Mouse (Mus musculus) CD4-positive, CD25-positive, alpha-beta regulatory T cell, adult 4 months (primary cell): ENCODE results near the gene Pcbp1. TPM values are rescaled to one million over a fixed set of nuclear protein-coding genes. Genes with fewer than 3 reads are reported as not detected.
A peak's percentile ranks its signal among the peaks of the same experiment; 100 is the strongest.
"Not testable (repeated sequence)": the region's sequence is repeated elsewhere in the genome, so short reads cannot be mapped to it uniquely, and the experiment has no call there.

Source experiments
- ATAC-seq: one replicate; pipeline ENCODE4 v1.8.0; 2017
- polyA plus RNA-seq, 2 experiments: library from polyadenylated mRNA; unstranded; fragments of 100-300 nt; shearing (Covaris generic); gene quantifications; one replicate each; pipeline ENCODE4 v1.2.1; 2017

Gene Pcbp1
- polyA plus RNA-seq, 2 experiments from 2014 or later = 18.5 to 35.3 TPM

DNA sequence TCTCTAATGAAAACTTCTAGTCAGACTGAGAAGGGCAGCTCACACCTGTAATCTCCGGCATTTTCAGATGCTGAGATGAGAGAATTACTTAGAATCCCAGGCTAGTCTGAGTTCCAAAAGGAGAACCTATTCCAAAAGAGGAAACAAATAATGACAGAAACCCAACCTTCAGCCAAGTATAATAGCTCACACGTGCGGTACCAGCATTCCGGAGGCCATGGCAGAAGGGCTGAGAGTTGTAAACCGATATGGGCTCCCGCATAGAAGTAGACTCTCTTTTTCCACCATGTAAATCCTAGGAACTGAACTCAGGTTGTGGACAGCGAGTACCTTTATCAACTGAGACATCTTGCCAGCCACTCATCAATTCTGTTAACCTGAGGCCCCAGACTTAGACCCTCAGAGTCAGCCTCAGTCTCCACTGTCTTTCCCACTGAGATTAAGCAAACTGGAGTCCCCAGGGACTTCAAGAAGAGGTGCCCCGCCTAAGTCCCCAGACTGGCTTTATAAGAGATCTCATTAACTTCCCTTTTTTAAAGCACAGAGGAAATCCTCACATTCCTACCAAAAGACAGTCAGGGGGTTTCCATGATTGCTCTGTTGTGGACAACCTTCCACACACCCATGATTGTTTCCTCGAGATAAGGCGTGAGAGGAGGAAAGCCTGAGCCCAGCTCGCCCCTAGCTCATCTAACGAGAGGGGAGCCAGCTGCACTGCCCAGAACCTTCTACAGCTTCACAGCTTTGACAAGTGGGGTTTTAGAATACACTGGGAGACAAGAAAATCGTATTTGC, 32.5 kb downstream of the Pcbp1 start:
- ATAC-seq = no peak

DNA sequence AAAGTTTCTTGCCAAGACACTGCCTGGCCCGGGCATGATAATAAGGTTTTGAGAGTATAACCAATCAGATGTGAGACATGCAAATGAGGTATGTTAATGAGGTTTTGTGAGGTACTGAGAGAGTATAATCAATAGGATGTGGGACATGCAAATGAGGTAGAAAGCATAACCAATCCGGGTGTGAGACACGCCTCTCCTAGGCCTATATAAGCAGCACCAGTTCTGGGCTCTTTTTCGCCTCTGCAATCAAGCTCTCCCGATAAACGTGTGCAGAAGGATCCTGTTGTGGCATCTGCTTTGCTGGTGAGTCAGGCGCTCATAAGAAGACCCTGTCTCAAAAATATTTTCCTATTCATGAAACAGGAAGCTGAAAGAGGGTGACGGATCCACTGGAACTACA, 35.7 kb downstream of the Pcbp1 start:
- not testable (repeated sequence) for ATAC-seq

DNA sequence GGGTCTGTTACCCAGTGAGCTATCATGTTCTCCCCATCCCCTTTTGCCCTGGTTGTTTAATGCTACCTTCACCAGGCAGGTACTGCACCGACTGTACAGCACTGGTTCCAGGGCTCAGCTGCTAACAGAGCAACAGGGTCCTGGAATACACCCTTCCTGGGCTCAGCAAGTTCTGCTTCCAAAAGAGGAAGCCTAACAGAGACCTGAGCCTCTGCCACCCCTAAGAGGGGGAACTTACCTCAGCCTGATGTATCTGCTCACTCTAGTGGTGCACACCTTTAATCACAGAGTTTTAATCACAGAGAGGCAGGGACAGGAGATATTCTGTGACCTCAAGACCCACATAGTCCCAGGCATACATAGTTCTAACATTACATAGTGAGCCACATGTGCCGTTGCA, 36.2 kb downstream of the Pcbp1 start:
- ATAC-seq = no peak

DNA sequence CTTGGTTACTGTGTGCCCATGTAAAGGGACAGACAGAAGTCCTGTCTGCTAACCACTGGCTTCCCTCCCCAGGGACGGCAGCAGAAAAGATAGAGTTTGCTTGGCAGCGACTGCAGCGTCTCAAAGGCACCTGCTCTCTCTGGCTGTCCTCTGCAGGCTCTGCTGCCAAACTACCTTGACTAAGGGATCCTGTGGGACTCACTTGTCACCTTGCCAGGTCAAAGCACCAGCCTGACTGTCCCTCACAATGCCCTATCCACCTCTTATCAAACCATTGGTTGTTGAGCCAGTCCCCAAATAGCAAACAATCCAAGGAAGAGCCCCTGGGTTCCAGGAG, 38.0 kb downstream of the Pcbp1 start:
- ATAC-seq = no peak

DNA sequence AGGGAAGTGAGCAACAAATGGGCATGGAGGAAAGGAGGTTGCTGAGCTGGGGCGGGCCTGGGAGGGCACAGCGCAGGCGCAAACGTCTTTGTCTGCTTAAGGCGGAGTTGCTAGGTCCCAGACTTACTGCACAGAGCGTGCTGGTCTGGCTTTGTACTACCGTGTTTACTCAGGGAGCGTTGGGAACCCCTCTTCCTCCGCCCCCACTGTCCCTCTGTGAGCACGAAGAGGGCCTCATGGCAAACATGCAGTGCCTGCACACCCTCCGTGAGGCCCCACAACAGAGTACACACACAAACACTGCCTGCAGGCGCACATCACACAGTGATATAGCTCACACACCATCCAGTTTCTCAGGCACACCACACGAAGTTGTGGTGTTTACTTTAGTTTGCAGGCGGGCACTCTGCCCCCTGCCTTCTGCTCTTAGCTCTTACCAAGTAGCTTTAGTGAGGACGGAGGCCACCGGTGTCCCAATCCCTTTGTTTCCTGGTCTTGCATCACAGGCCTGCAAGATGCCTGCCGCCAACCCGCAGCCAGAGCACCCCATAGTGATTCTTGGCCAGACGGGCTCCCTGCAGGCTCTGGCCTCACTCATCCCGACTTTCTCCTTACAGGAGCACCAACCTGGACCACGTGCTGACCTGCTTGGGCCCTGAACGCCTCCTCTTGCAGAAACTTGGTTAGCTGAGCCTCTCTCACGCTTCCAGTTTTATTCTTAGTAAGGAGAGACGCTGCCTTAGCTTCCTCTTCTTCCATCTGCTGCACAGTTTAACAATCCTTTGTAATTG, 38.6 kb downstream of the Pcbp1 start:
- peak; percentile 87 for ATAC-seq

DNA sequence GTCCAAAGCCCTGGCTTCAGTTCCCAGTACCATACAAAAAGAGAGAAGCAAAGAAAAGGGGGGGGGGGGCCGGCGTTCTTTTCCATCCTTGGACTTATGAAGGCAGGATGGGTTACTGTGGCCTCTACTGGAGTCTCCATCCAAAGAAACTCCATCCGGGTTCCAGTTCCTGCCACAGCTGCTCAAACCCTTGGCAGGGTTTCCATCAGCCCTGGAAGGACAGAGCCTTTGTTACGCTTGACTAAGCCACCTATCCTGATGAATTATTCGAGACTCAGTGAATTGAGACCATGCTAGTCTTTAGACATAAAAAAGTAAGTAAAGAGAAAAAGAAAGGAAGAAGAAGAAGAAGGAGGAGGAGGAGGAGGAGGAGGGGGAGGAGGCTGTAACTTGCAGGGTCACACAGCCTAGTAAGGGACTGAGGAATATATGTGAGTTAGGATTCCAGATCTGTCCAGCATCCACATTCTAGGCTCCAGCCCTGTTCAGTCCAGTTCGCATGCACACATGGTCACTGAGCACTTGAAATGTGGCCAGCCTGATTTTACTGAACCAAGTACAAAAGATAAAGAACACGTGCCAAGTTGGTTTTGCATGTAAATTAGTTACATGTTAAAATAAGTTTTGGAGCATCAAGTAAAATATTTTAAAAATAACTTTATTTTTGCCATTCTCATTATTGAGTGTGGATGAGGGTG, 40.0 kb downstream of the Pcbp1 start:
- ATAC-seq = no peak

DNA sequence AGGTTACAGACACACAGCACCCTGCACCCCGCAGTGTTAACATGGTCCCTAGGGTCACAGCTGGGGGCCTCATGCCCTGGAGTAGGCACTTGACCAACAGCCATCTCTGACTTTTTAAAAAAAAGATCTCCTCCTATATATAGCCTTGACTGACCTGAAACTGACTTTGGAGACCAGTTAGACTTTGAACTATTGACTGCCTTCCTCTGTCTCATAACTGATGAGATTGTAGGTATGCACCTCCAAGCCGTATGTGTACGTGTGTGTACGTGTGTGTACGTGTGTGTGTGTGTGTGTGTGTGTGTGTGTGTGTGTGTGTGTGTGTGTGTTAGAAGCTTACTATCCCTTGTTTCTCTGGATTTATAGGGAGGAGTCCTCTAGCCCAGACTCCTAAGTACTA, 44.2 kb downstream of the Pcbp1 start:
- ATAC-seq = no peak

DNA sequence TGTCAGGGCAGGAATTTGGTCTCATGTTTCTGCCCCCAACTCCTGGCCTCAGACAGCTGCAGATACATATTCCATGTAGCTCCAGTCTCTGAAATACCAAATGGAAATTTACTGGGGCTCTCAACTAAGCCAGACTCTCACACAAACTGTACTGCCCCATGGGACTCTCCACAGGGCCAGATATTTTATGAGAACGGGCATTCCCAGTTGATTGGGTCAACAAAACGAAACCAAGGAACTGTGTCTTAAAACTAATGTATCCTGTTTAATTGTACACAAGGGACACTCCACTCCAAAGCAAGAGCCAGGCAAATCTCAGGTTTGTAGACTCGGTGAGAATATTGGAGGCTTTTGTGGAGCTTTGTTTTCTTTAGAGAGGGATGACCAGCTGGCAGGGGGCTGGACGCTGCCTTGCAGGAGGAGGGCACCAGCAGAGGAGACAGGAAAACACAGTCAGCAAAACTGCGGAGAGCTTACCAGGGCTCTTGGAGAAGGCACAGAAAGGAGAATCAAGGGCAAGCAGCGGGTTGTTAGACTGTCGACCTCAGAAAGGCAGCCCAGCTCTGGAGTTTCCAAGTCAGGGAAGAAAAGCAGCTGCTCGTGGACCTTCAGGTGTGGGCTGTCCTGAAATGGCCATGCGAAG, 45.8 kb downstream of the Pcbp1 start:
- ATAC-seq = no peak

DNA sequence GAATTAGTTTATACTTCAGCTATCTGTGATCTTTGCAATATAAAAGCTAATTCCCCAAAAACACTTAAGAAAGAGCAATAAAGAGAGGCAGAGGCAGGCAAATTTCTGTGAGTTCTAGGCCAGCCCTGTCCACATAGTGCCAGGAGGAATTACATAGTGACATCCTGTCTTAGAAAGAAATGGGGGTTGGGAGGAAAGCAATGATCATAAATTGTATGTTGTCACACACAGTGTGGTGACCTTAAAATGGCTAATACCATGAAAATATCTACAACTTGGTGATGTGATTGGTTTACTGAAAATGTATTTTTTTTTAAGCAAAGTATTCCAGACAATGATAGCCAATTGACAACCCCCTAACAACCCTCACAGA, 46.3 kb downstream of the Pcbp1 start:
- ATAC-seq = no peak

DNA sequence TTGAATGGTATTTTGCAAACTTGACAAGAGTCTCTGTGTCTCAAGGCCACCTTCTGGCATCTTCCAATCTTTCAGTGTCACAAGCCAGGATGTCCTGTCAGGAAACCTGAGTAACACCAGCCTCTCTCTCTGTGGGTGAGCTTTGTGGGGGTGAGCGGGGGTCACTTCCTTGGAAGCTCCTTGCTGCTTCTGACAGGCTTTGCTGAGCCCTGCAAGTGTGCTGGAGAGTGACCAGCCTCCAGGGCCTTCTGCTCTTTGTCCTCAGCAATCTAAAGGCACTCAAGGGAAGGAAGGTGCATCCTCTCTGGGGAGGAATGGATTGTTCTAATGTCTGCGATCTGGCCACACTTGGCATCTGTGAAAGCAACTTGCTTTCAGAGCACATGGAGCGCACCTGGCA, 46.8 kb downstream of the Pcbp1 start:
- no peak for ATAC-seq

DNA sequence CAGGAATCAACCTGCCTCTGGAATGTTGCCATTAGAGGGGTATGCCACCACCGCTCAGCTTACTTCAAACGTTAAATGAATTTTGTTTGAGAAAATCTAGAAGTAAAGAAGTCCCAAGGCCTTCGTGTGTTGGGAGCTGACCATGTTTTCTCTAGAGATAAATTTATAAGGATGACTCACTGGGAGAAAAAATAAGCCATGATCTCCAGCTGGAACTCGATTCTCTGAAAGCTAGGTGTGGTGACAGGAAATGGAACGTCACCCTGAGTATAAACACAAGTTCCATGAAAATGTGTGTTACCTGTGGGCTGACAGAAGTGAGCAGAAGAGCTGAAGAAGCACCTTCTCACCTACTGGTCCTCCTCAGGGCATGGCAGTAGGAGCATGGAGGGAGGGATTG, 49.2 kb downstream of the Pcbp1 start:
- ATAC-seq = no peak

DNA sequence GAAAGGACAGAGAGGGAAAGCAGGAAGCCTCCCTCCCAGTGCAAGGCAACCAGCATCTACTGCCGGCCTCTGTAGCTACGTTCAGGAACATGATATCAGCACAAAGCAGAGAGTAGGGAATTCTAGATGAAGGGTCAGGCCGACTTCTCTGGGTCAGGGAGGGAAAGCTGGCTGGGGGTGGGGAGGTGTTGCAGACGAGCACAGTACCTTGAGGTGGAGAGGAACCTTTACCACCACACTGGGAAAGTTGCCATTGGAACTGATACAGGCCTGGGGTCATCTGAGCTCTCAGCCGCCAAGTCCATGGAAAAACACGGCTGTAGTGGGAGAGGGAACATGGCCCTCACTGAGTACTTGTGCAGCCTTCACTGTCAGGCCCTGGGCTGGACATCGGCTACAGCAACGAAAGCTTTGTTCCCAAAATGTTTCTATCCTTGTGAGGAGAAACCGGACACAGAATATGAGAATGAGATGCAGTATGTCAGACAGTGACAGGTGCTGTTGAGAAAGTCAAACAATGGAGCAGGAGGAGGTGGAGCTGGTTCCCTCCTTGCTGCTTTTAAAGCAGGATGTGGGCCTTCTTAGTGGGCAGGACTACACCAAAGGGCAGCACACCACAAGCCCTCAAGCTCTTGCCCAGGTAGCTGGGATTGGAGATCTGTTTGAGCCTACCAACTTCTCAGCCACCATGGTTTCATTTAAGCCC, 50.5 kb downstream of the Pcbp1 start:
- no peak for ATAC-seq

DNA sequence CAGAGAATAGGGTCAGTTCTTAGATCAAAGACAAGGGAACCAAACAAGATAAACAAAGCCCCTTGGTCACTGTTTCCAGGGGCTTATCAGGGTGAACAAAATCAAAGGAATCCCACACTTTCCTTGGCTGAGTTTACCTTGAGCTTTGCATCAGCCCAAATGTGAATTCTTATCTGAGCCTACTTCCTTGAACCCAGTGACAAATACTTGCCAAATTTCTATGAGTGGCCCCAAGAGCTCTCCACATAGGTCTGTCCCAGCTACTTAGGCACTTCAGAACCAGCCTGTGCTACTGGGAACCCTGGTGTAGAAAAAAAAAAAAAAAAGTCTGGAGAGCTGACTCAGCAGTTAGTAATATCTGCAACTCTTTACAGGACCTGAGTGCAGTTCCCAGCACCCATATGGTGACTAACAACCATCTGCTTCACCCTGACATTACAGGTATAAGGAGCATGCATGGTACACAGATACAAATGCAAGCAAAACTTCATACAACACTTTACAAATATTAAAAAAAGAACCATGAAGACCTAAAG, 51.4 kb downstream of the Pcbp1 start:
- no peak for ATAC-seq

Other genes with a start within 250 kb of the Pcbp1 start
- 10 to 100 TPM; 56.6 to 65.9 TPM for gene Fam136a, start 160.7 kb downstream of the Pcbp1 start, polyA plus RNA-seq
- 100 to 1,000 TPM; 319 to 477 TPM for gene Snrpg, start 155.0 kb downstream of the Pcbp1 start, polyA plus RNA-seq
- 10 to 100 TPM in 1 of 2 experiments, 1 to 10 TPM in 1; 8.5 to 10.4 TPM for gene Pcyox1, start 129.2 kb downstream of the Pcbp1 start, polyA plus RNA-seq
- 100 to 1,000 TPM; 117 to 139 TPM for gene Tia1, start 122.1 kb downstream of the Pcbp1 start, polyA plus RNA-seq
- not detected for gene Gm44790, start 99.7 kb downstream of the Pcbp1 start, polyA plus RNA-seq
- gene C87436, start 87.9 kb downstream of the Pcbp1 start, polyA plus RNA-seq = 10 to 100 TPM; 41.0 to 43.8 TPM
- gene Asprv1, start 101.8 kb upstream of the Pcbp1 start, polyA plus RNA-seq = under 1 TPM in 1 of 2 experiments, not detected in 1; 0.20 TPM
- 10 to 100 TPM; 17.8 to 21.8 TPM for gene Mxd1, start 142.8 kb upstream of the Pcbp1 start, polyA plus RNA-seq
- gene Snrnp27, start 158.2 kb upstream of the Pcbp1 start, polyA plus RNA-seq = 100 to 1,000 TPM; 100 to 121 TPM
- gene Gmcl1, start 207.1 kb upstream of the Pcbp1 start, polyA plus RNA-seq = 10 to 100 TPM; 10.7 to 15.5 TPM